Mouse (Mus musculus): ENCODE data around the gene Nudc. TPM values are rescaled to one million over a fixed set of nuclear protein-coding genes. Genes with fewer than 3 reads are reported as not detected.

Nudc gene
- 84.1 and 85.0 TPM in 2 replicates for polyA plus RNA-seq (2012; rRNA removed)

GRCm38 (mm10) chr4:133545272-133546231 is at the start of gene Nudc:
TSS of gene Nudc (minus strand) at chr4:133545996.

GRCm38 (mm10) chr4:133584059-133584951 is 38.5 kb upstream of the Nudc start, which contains the start of gene Gpn2:
TSS of gene Gpn2 (plus strand) at chr4:133584362.

GRCm38 (mm10) chr4:133574070-133574842 is 28.5 kb upstream of the Nudc start, which contains the start of gene Gpatch3:
TSS of gene Gpatch3 (plus strand) at chr4:133574745.

GRCm38 (mm10) chr4:133552768-133553447 is 7.1 kb upstream of the Nudc start, which contains the start of gene Nr0b2:
TSS of gene Nr0b2 (plus strand) at chr4:133553376.

GRCm38 (mm10) chr4:133518601-133519368 is 27.0 kb downstream of the Nudc start, which contains the start of gene Kdf1:
TSS of gene Kdf1 (plus strand) at chr4:133518963.

GRCm38 (mm10) chr4:133498160-133498724 is 47.6 kb downstream of the Nudc start, which contains the start of gene Trnp1:
TSS of gene Trnp1 (minus strand) at chr4:133498550.

Other genes with a start within 250 kb of the Nudc start
- 6.7 and 7.2 TPM in 2 replicates for gene Wdtc1, start 192.5 kb downstream of the Nudc start, polyA plus RNA-seq (2012; rRNA removed)
- gene Slc9a1, start 176.3 kb downstream of the Nudc start, polyA plus RNA-seq (2012; rRNA removed), result 4.9 and 5.6 TPM in 2 replicates
- 0.06 and 0.08 TPM in 2 replicates for gene Tent5b, start 65.9 kb downstream of the Nudc start, polyA plus RNA-seq (2012; rRNA removed)
- gene Trnp1, start 47.4 kb downstream of the Nudc start, polyA plus RNA-seq (2012; rRNA removed), result 0.17 and 0.52 TPM in 2 replicates
- 2.4 and 2.5 TPM in 2 replicates for gene Kdf1, start 27.0 kb downstream of the Nudc start, polyA plus RNA-seq (2012; rRNA removed)
- gene Nr0b2, start 7.4 kb upstream of the Nudc start, polyA plus RNA-seq (2012; rRNA removed), result 2.6 and 4.5 TPM in 2 replicates
- gene Gpatch3, start 28.7 kb upstream of the Nudc start, polyA plus RNA-seq (2012; rRNA removed), result 3.1 and 4.1 TPM in 2 replicates
- gene Gpn2, start 38.4 kb upstream of the Nudc start, polyA plus RNA-seq (2012; rRNA removed), result 12.9 and 13.8 TPM in 2 replicates
- gene Sfn, start 56.2 kb upstream of the Nudc start, polyA plus RNA-seq (2012; rRNA removed), result 0.66 and 0.82 TPM in 2 replicates
- 5.1 and 6.3 TPM in 2 replicates for gene Zdhhc18, start 104.2 kb upstream of the Nudc start, polyA plus RNA-seq (2012; rRNA removed)
- gene Pigv, start 126.7 kb upstream of the Nudc start, polyA plus RNA-seq (2012; rRNA removed), result 4.6 and 5.1 TPM in 2 replicates
- 7.2 and 10.5 TPM in 2 replicates for gene Arid1a, start 210.8 kb upstream of the Nudc start, polyA plus RNA-seq (2012; rRNA removed)